Mouse (Mus musculus): ENCODE results near the gene Cxcl16.

- TF ChIP-seq TAL1 (IDR thresholded peaks at IDR 0.05; ENCODE audit: low read length): no peak
- no peak for TF ChIP-seq GATA1 (IDR thresholded peaks at IDR 0.05; ENCODE audit: low read length)
These were observed 12.9 kb upstream of the Cxcl16 start for GRCm38 (mm10) chr11:70472716-70473115.

All from erythroblast, embryonic 14.5 days (primary cell).